Mouse (Mus musculus) Patski (cell line): ENCODE measurements around the gene Aurka. TPM values are rescaled to one million over a fixed set of nuclear protein-coding genes. Genes with fewer than 3 reads are reported as not detected.

Source experiments
- ATAC-seq: fragments of 100-300 bp; one replicate; pipeline ENCODE4 v1.8.0; 2021
- CTCF ChIA-PET: fragments of 350-600 bp; sonication (Branson Sonifier 250); formaldehyde crosslinking; loops from one replicate; lab custom pipeline; 2022; ENCODE audit warnings: inconsistent platforms; lab: Charles Lee
- POLR2A ChIA-PET: fragments of 350-600 bp; sonication (Branson Sonifier 250); formaldehyde crosslinking; loops from one replicate; lab custom pipeline; 2022; ENCODE audit warnings: antibody characterized with exemption, inconsistent platforms; lab: Charles Lee
- DNase-seq: peaks from one replicate; pipeline ENCODE4 v3.0.0-alpha.2; 2011; ENCODE audit warnings: low read depth, low spot score
- H3K27me3 ChIP-seq: fragments of 371-371 bp; one replicate; pipeline ENCODE4 v1.5.1; 2021
- CTCF ChIP-seq: fragments of 100-300 bp; IDR thresholded peaks from one replicate; pipeline ENCODE4 v1.5.1; 2021
- in situ Hi-C: fragments of 300-500 bp; cut with MboI; formaldehyde crosslinking; loops from 3 replicates; pipeline ENCODE4 v1.11.1; 2018; ENCODE audit warnings: low pct_unique_long_range_greater_than_20kb, mixed read lengths
- polyA plus RNA-seq: library from polyadenylated mRNA; unstranded; gene quantifications from one replicate; pipeline ENCODE4 v1.2.3, GENCODE M21; 2021

The Aurka gene
- polyA plus RNA-seq = 40.7 TPM

DNA sequence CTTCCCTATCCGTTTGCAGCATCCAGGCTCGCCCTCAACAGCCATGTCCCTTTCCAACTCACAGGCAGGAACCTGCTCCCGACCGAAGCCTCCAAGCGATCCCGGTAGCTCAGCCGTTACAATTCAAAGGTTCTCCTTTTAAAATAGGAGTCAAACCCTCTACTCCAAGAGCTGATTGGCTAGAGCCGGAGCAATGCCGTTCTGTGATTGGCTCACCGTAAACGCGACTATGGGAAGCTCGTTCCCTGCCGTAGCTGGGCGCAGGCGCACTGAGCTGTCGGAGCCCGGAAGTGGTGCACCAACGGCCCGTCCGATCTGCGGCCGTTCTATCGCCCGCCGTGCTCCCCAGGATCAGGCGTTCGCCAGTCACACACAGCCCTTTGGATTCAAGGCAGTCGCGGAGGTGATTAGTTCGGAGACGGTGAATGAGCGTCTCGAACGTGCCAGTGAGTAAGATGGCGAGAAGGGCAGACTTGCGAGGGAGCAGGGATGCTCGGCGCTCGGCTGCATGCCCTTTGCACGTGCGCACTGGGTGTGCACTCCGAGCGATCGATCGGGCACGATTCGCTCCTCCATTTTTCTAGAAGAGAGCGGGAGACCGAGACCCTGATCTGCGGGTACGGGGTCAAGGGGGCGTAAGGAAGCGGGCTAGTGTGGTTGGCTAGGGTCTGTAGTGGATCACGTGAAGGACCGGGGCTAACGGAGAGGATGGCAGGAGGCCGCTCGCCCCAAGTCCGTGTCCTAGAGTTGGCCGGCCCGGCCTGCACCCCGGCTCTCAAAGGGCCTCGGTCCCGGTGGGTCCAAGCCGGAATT, at the start of gene Aurka, which contains the start of gene Cstf1:
Gene Aurka (minus strand): TSS at position 125 of the 813 bp plus-strand sequence.
Gene Cstf1 (plus strand): TSS at position 271 of the 813 bp plus-strand sequence.
- ChIA-PET CTCF (no interaction called here), POLR2A (interaction anchor here (0.6 to 1.4 kb wide), 2 partner anchors 12 to 55 kb away, joined by 3 to 5 read pairs; no protein-coding TSS in a partner anchor)
- peak; percentile 96 for ATAC-seq
- in situ Hi-C loops = loop anchor here (10.0 kb wide), 1 partner anchor 274 kb away; no protein-coding TSS in a partner anchor
- DNase-seq = peak; percentile 86
- H3K27me3 ChIP-seq = no peaks in the 10 kb centered on the region
- no peak for TF ChIP-seq CTCF

DNA sequence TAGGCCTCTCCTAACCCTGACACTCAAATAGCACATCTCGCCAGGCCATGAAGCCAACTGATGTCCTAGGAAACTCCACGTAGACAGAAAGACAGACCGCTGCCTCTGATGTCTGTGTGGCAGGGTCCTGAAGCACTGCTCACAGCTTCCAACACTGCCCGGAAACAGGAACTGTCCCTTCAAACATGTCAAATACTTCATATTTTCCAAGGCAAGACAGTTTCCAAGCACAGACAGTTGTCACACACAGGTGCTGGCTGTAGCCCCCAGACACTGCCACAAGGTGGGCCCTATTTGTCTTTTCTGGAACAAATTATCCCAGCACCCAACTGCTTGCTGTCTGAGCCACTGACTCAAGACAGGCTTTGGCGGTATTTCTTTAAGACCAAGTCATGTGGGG, 47.9 kb upstream of the Aurka start:
- DNase-seq = no peak
- ChIA-PET CTCF (no interaction called here), POLR2A (no interaction called here)
- H3K27me3 ChIP-seq = no peaks in the 10 kb centered on the region
- ATAC-seq = no peak
- in situ Hi-C loops = no loop called here
- no peak for TF ChIP-seq CTCF

DNA sequence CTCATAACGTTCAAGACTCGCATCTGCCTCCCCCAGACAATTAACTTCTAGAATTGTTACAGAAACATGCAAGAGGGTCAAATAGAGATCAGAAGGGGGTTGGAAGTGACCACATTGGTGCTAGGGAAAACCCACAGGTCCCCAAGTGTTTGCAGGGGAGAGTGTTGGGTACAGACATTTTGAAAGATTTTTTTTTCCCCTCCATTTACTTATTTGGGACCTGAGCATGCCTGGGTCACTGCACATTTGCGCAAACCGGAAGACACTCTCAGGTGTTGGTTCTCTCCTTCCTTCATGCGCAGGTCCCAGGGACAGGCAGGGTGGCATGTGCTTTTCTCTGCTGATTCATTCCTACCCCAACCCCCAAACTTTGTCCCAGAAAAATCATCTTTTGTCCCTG, 46.5 kb upstream of the Aurka start:
- CTCF ChIA-PET = no interaction called here
- H3K27me3 ChIP-seq = no peaks in the 10 kb centered on the region
- ATAC-seq (no peak), DNase-seq (no peak)
- TF ChIP-seq CTCF = no peak
- in situ Hi-C loops = no loop called here
- POLR2A ChIA-PET = no interaction called here

DNA sequence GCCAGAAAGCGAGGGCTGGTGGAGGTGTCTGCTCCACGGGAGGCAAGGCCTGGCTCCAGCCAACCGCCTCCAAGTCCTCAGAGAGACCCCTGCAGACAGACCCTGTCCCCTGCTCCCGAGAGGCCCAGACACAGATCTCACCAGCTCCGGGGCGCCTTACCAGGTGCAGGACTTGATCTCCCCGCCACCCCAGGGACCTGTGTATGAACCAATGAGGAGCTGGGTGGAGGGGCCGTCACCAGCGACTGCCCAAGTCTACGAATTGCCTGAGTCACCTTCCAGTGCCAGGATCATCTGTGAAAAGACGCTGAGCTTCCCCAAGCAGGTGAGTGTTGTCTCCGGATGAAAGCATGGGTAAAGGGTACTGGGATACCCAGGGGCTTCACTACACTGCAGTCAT, 45.9 kb upstream of the Aurka start:
- POLR2A ChIA-PET = no interaction called here

DNA sequence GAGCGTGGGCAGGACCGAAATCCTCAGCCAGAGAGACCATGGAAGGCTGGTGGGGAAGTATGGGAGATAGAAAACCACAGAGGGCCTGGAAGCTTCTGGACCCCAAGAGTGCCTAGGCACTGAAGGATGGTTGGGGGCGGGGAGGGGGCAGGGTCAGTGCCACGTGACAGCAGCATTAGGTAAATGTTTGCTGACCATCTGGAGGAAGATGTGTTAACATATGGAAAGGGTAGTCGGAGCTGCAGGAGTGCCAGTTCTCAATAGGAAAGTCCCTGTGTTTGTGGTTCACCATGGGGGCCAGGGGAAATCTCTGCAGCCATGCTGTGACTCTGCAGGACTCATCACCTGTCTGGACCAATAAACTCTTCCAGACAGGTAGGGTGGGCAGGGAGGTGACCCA, 43.6 kb upstream of the Aurka start:
- H3K27me3 ChIP-seq = no peaks in the 10 kb centered on the region
- TF ChIP-seq CTCF = no peak
- CTCF ChIA-PET = interaction anchor here (1.0 kb wide), 1 partner anchor 10 kb away, joined by 3 read pairs; no protein-coding TSS in a partner anchor
- DNase-seq (no peak), ATAC-seq (no peak)
- in situ Hi-C loops = no loop called here
- POLR2A ChIA-PET = interaction anchor here (0.6 to 0.7 kb wide), 2 partner anchors 29 to 113 kb away, joined by 4 to 5 read pairs; no protein-coding TSS in a partner anchor

More for the DNA sequence above, 45.9 kb upstream of the Aurka start:
- in situ Hi-C loops = no loop called here
- ATAC-seq (no peak), DNase-seq (no peak)
- no peaks in the 10 kb centered on the region for H3K27me3 ChIP-seq
- CTCF ChIA-PET = no interaction called here
- no peak for TF ChIP-seq CTCF

DNA sequence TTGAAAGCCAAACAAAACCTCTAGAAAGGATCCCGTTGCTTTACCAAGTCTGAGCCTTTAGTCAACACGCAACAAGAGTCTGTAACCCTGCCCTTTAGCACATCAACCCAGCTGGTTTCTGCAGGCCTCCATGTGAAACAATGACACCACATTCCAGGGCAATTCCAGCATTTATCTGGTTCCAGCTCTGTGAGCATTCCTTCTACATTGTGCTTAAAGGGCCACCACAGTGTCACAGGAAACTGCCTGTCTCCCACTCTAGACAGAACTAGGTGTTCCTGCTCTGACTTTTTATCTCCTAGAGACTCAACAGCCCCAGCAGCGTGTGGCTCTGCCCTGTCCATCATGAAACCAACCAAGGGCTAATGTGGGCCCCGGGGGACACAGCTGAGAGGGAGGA, 42.9 kb upstream of the Aurka start:
- peak; percentile 44 for ATAC-seq
- TF ChIP-seq CTCF = no peak
- in situ Hi-C loops = no loop called here
- CTCF ChIA-PET = interaction anchor here (1.0 to 1.4 kb wide), 2 partner anchors 9 to 14 kb away, joined by 3 read pairs; no protein-coding TSS in a partner anchor
- DNase-seq = no peak
- H3K27me3 ChIP-seq = no peaks in the 10 kb centered on the region
- POLR2A ChIA-PET = interaction anchor here (0.6 to 0.7 kb wide), 2 partner anchors 30 to 113 kb away, joined by 4 to 5 read pairs; no protein-coding TSS in a partner anchor

DNA sequence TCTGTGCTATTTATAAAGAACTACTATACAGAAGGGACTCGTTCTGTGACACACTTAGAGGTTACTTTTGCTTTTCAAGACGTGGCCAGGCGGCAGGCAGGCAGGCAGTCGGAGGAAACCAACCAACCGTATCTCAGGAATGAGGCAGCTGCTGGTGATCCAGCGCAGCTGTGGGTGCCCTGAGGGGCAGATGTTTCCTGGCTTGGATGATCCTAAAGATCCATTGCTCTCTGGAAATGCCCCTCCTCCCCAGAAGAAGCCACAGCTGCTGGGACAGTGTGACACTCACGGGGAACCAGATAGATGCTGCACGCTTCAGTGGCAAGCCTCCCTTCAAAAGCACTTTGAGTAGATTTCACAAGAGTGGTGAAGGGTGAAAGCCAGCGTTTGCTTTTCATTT, 42.1 kb upstream of the Aurka start:
- DNase-seq (peak; percentile 22), ATAC-seq (peak; percentile 60)
- no peak for TF ChIP-seq CTCF
- in situ Hi-C loops = no loop called here
- H3K27me3 ChIP-seq = no peaks in the 10 kb centered on the region
- ChIA-PET CTCF (interaction anchor here (1.4 kb wide), 1 partner anchor 15 kb away, joined by 3 read pairs; no protein-coding TSS in a partner anchor), POLR2A (no interaction called here)

DNA sequence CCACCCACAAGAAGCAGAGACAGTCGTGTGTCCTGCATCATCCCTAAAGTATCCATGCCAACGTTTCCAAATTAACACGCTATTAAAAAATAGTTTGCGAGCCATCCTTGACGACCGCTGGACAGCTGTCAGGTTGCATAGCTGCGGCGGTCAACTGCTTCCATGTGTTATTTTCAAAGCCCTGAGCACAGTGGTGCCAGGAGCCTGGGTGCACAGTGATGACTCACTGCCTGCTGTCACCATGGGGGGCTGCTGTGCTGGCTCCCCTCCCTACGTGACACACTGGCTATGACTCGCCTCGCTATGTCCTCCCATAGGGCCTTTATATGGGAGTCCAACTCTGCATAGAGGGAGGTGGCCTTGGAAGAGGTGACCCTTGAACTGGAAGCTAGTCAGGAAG, 40.8 kb upstream of the Aurka start:
- ATAC-seq (no peak), DNase-seq (no peak)
- H3K27me3 ChIP-seq = no peaks in the 10 kb centered on the region
- ChIA-PET CTCF (no interaction called here), POLR2A (no interaction called here)
- in situ Hi-C loops = no loop called here
- no peak for TF ChIP-seq CTCF

DNA sequence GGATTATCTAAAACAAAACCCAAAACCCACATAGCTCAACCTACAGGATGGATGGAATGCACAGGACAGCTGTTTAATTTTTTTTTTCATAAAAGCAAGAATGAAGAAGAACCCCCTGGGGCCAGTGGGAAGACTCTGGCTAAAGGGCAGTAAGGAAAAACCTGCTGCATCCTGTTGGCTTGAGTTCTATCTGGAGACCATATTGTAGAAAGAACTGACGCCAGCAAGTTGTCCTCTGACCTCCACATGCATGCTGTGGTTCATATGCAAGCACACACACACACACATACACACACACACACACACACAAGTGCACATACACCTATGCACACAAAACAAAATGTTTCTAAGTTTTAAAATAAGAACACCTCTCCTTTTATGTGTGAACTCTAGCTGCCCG, 40.4 kb upstream of the Aurka start:
- no peak for TF ChIP-seq CTCF
- in situ Hi-C loops = no loop called here
- no peak for ATAC-seq
- CTCF ChIA-PET = no interaction called here
- no peaks in the 10 kb centered on the region for H3K27me3 ChIP-seq
- no peak for DNase-seq
- POLR2A ChIA-PET = no interaction called here

DNA sequence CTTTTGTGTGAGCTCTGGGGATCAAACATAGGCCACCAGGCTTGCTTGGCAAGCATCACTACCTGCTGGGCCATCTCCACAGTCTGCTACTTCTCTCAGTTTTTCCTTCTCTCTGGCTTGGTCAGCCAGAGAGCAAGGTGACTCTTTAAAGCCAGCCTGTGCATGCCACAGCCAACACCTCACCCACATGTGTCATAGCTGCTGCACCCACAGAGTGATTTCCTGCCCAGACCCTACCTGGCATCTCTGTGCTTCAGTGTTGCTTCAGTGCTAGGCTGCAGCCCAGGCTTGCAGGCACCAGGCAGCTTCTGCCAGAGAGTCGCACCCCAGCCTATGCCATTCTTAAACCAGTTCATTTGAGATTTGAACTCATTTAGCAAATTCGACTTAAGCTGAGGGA, 37.2 kb upstream of the Aurka start:
- ChIA-PET POLR2A (no interaction called here), CTCF (interaction anchor here (1.7 kb wide), 1 partner anchor 11 kb away, joined by 4 read pairs; no protein-coding TSS in a partner anchor)
- no peaks in the 10 kb centered on the region for H3K27me3 ChIP-seq
- DNase-seq (no peak), ATAC-seq (no peak)
- in situ Hi-C loops = no loop called here
- no peak for TF ChIP-seq CTCF

DNA sequence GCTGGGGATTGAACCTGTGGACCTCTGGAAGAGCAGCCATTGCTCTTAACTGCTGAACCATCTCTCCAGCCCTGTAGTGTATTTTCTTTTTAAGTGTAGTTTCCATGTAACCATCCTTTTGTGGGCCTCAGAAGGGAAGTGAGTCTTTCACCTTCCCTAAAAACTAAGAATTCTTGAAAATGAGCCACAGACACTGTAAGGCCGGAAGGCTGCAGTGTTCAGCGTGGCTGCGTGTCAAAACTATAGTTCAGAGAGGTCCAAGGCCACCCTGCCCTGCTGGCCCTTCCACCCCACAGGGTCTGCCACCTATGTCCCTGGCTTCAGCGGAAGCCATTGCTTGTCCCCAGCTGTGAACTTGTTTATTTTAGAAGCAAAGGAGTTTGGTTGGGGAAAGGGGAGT, 35.8 kb upstream of the Aurka start:
- CTCF ChIA-PET = no interaction called here
- in situ Hi-C loops = no loop called here
- no peak for ATAC-seq
- no peak for TF ChIP-seq CTCF
- POLR2A ChIA-PET = no interaction called here
- DNase-seq = no peak
- H3K27me3 ChIP-seq = no peaks in the 10 kb centered on the region
